Mouse (Mus musculus): ENCODE results near the gene Usp46. TPM values are rescaled to one million over a fixed set of nuclear protein-coding genes. Genes with fewer than 3 reads are reported as not detected.
A peak's percentile ranks its signal among the peaks of the same experiment; 100 is the strongest.

Gene Usp46
- total RNA-seq, 2 experiments from 2014 or later = 155 TPM

- intact Hi-C loops (cut with DNase I) = no loop called here
- DNase-seq (ENCODE audit: low spot score in 2 of 2) = no peak
These were observed 25.4 kb downstream of the Usp46 start for GRCm38 (mm10) chr5:74042796-74043340.

DNA sequence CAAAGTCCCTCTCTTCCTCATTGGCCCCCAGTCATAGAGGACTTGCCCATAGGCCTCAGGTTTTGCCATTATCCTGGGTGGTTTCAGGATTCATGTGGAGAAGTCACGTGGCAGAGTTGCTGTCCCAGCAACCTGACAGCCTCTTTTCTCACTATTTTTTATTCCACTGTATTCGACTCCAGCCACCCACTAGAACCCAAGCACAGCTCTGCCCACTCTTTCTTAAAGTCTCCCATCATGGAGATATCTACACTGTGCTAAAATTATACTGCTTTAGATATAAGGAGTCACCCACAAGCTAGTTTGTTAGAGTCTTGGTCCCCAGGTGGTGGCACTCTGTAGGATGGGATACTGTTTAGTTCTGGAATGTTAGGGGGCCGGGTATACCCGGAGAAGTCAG, 27.7 kb downstream of the Usp46 start:
- DNase-seq (ENCODE audit: low spot score in 2 of 2) = peak in 1 of 2 experiments; percentile 47
- intact Hi-C loops (cut with DNase I) = no loop called here

- no peak for DNase-seq (ENCODE audit: low spot score in 2 of 2)
- intact Hi-C loops (cut with DNase I) = no loop called here
These were observed 32.8 kb downstream of the Usp46 start for GRCm38 (mm10) chr5:74035454-74035853.

DNA sequence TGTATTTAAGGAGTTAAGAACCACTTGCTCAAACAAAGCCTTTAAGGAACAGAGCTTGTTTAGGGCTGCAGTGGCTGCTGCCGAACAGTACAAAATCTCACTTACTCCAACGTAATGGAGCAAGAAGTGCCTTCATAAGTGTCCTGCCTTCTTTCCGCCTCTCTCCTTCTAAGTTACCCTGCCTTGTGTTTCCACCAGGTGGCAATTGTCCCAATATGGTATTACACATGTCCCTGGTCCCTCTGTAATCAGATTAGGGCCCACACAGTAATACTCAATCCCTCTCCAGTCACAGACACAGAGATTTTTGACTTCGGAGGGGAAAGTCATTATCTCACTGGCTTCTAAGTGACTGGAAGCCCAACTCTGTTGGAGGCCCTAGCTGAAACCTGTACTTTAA, 34.1 kb downstream of the Usp46 start:
- DNase-seq (ENCODE audit: low spot score in 2 of 2) = no peak
- intact Hi-C loops (cut with DNase I) = no loop called here

- intact Hi-C loops (cut with DNase I) = no loop called here
These were observed 38.4 kb downstream of the Usp46 start for GRCm38 (mm10) chr5:74029787-74030186.

DNA sequence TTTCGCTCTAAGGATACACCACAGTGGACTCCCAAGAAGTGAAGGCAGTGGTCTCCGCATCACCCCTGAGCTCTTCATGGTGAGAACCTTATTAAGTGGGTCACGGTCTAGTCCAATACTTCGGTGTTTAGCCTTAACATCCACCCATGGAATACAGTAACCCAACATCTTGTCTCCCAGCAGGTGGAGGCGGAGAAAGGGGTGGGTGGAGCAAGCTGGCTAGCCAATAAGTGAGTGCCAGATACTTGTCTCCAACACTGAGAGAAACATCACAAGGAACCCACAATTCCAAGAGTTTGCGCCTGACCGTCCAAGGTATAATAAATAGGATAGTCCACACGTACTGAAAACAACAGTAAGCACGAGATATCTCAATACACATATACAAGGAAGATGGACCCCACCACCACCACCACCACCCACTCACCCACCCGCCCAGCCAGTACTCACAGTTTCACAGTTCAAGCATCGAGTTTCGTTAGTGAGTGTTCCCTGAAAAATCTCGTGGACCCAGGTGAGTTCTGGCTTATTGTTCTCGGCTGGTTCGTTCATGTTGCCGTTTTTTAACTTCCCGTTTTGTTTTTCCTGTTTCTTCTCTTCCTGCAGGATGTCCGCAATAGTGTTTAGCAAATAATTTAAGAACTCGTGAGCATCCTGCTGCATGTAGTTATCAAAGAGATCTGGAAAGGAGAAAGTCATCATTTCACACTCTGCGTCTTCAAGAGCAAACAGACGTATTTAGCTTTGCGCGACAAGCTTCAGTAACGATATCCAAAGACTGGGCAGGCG, 39.3 kb downstream of the Usp46 start:
- intact Hi-C loops (cut with DNase I) = no loop called here
- DNase-seq (ENCODE audit: low spot score in 2 of 2) = no peak

More at GRCm38 (mm10) chr5:74029787-74030186, 38.4 kb downstream of the Usp46 start:
- no peak for DNase-seq (ENCODE audit: low spot score in 2 of 2)

DNA sequence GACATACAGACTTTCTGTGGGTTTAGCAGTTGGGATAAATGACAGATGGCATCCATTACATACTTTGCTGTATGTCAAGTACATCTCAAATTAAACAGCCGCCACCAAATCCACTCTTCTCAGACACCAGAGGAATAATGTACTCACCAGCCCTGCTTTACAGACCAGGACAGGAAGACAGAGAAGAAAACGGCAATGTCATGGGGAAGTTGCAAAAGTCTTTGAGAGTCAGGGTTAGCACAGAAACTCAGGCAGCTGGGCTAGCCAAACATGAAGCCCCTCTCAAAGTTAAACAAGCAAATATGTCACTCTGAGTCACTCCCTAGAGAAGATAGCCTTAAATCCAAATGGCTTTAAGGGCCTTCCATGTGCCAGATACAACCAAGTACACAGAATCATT, 40.0 kb downstream of the Usp46 start:
- no peak for DNase-seq (ENCODE audit: low spot score in 2 of 2)
- intact Hi-C loops (cut with DNase I) = no loop called here

- no peak for DNase-seq (ENCODE audit: low spot score in 2 of 2)
- intact Hi-C loops (cut with DNase I) = no loop called here
These were observed 47.7 kb downstream of the Usp46 start for GRCm38 (mm10) chr5:74020506-74020905.

- intact Hi-C loops (cut with DNase I) = no loop called here
- DNase-seq (ENCODE audit: low spot score in 2 of 2) = peak in 1 of 2 experiments; percentile 50
These were observed 49.2 kb downstream of the Usp46 start for GRCm38 (mm10) chr5:74018870-74019565.

DNA sequence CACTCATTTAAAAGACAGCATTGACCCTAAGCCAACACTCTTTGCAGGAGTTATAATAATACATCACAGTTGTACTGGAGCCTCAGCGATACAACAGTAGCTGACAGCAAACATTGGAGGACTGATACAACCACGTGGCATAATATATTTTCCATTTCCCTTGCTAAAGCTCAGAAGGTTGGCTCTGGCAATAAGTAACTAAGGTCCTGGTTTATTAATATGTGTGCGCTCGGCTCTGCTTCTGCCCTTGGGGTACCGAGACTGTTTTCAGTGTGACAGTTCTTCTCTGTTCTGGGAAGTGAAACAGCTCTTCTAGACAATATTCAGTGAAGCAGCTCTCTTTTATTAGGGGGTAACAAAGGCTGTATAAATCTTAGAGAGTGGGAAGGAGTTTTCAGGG, 50.7 kb downstream of the Usp46 start:
- DNase-seq (ENCODE audit: low spot score in 2 of 2) = no peak
- intact Hi-C loops (cut with DNase I) = no loop called here

DNA sequence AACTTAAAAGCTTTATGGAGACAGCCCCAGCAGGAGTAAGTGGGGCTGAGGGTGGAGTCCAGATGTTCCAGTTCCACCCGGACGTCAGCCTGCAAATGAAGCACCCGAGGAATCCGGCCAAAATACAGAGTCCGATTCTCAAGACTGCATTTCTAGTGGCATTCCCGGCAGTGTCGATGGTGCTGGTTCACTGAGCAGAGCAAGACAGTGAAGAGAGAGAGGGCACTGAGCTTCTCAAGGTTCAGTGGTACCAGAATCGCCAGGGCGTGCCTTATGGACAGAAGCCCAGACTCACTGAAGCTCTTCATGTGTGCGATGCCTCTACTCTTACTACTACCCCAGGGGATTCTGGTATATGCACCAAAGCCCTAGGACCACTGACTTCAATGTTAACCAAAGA, 56.6 kb downstream of the Usp46 start:
- DNase-seq (ENCODE audit: low spot score in 2 of 2) = no peak

GRCm38 (mm10) chr5:74007492-74008070, 60.6 kb downstream of the Usp46 start:
- intact Hi-C loops (cut with DNase I) = no loop called here
- no peak for DNase-seq (ENCODE audit: low spot score in 2 of 2)

More for the DNA sequence above, 56.6 kb downstream of the Usp46 start:
- intact Hi-C loops (cut with DNase I) = no loop called here

- intact Hi-C loops (cut with DNase I) = no loop called here
These were observed 62.3 kb downstream of the Usp46 start for GRCm38 (mm10) chr5:74005936-74006335.

DNA sequence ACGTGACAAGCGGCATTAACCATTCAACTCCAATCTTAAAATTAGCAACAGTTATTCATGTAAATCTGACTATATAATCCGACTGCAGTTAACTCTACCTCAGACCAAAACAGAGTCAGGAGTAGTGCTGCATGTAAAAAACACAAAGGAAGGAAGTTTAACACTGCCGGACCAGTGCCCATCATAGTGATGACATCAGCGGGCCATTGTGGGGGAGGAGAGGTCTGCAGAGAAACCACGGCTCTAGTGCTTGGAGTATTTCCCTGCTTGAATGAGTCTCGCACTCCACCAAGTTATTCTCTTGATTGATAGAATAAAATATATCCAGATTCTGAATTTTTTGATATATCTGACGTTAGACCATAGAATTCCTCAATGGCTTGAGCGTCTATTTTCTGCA, 66.5 kb downstream of the Usp46 start:
- intact Hi-C loops (cut with DNase I) = no loop called here
- no peak for DNase-seq (ENCODE audit: low spot score in 2 of 2)

More at GRCm38 (mm10) chr5:74005936-74006335, 62.3 kb downstream of the Usp46 start:
- no peak for DNase-seq (ENCODE audit: low spot score in 2 of 2)

GRCm38 (mm10) chr5:73998966-73999365, 69.3 kb downstream of the Usp46 start:
- intact Hi-C loops (cut with DNase I) = no loop called here
- DNase-seq (ENCODE audit: low spot score in 2 of 2) = no peak

GRCm38 (mm10) chr5:73994850-73995249, 73.4 kb downstream of the Usp46 start:
- DNase-seq (ENCODE audit: low spot score in 2 of 2) = no peak
- intact Hi-C loops (cut with DNase I) = loop anchor here (5.0 kb wide), 1 partner anchor 282 kb away; no protein-coding TSS in a partner anchor

DNA sequence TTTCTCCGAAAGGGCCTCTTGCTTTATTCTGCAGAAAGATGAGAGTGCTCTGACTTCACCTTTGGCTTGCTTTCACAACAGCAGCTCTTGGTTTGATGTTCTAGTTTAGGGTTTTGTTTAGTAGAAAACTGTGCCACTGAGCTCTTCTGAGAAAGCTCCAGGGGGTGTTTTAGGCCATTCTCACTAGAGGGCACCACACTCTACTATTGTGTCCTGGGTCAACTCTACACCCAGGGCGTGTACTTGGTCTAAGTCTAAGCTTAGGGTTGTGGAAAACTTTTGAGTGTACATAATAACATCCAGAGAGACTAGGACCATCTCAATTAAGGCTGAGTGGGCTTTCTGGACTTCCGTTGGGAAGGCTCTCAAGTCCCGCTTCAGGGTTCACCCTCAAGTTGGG, 74.7 kb downstream of the Usp46 start:
- intact Hi-C loops (cut with DNase I) = loop anchor here (5.0 kb wide), 1 partner anchor 284 kb away; no protein-coding TSS in a partner anchor
- no peak for DNase-seq (ENCODE audit: low spot score in 2 of 2)

DNA sequence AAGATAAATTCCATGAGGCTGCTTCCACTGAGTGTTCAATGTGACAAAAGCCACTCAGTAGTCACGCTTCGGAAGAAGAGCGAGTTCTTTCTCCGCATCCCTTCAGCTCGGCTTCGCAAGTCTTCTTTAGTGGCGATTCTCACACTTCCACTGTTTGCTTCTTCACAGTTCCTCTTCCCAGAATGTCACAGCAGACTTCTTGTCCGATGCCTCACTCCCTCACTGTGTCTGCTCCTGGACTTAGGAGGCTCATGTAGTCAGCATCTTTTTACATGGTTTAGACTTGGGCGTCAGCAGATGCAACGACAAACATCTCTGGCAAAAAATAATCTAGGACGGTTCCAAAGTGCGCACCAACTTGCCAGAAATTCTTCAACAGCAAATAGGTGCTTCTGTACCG, 75.9 kb downstream of the Usp46 start:
- intact Hi-C loops (cut with DNase I) = loop anchor here (5.0 kb wide), 1 partner anchor 285 kb away; no protein-coding TSS in a partner anchor
- DNase-seq (ENCODE audit: low spot score in 2 of 2) = peak in 1 of 2 experiments; percentile 49

- intact Hi-C loops (cut with DNase I) = no loop called here
- no peak for DNase-seq (ENCODE audit: low spot score in 2 of 2)
These were observed 78.7 kb downstream of the Usp46 start for GRCm38 (mm10) chr5:73989532-73989931.
